Comparison of ENCODE assay signal across 9 mouse cellular contexts in genomic region chr8:36361255-36361654, GRCm38 (mm10).
DNase-seq lines count a peak whose midpoint lies in the region; ATAC-seq and TF ChIP-seq lines count a peak whose summit lies in the region.
"Had no signal": no experiment of that assay in that cellular context is flagged by ENCODE, and none has a peak within 500 bp of the region (broad histone marks: within the 10 kb centered on the region; RNA-seq: fewer than 3 reads in every experiment).

No protein-coding gene starts in this region.

- peak; percentile 38; the same call in 1 of the 2 replicates for TF ChIP-seq CTCF in lung, adult 2 months (IDR thresholded peaks at IDR 0.05; ENCODE audit: insufficient read depth, low read length)

- no peaks in the 10 kb centered on the region for H3K4me1 ChIP-seq in lung, adult 2 months (ENCODE audit: control insufficient read depth, insufficient read depth, low read length)
- H3K4me1 ChIP-seq: heart, embryonic 13.5 days had no signal

- WGBS in lung, adult 2 months, result 9% methylated on average over 2 of the region's 2 CpGs

- no peak overlapping the region for H3K4me3 ChIP-seq in lung, adult 2 months (replicated peaks; ENCODE audit: extremely low read depth, low read depth, low read length)
- H3K4me3 ChIP-seq: heart, embryonic 13.5 days had no signal

- no peak for TF ChIP-seq POLR2A in lung, adult 2 months (IDR thresholded peaks at IDR 0.05; ENCODE audit: borderline replicate concordance, extremely low read depth, low read depth, low read length)

- intact Hi-C loops in gastrocnemius, postnatal 14 days (cut with DNase I; ENCODE audit: low total_unique reads), result loop anchor here (10.0 kb wide), 1 partner anchor 714 kb away; no protein-coding TSS in a partner anchor

- ATAC-seq in CD4-positive, CD25-positive, alpha-beta regulatory T cell, adult 4 months, result peak; percentile 58
- ATAC-seq in erythroblast, adult 5-6 weeks (replicated peaks; ENCODE audit: low FRiP score, poor library complexity, severe bottlenecking), result no peak

- DNase-seq in ZHBTc4 (ENCODE audit: low read depth, low spot score), result peak; percentile 71
- DNase-seq in cerebellum, postnatal 36 days, result peak; percentile 73 to 83
- peak; percentile 60 for DNase-seq in gastrocnemius, postnatal 14 days
- DNase-seq in kidney, postnatal 36 days, result peak; percentile 73 to 87
- peak; percentile 57 for DNase-seq in lung, adult 2 months
- peak; percentile 29 for DNase-seq in ovary, postnatal 36 days (ENCODE audit: low spot score)

Comparison
In these comparisons a context has a peak if more than half of its experiments do, and no peak if none do; other contexts are left out.
1. DNase-seq: peak in every context shown above with its lines; median percentile 80 in kidney, postnatal 36 days; 78 in cerebellum, postnatal 36 days; 71 in ZHBTc4; 60 in gastrocnemius, postnatal 14 days; 57 in lung, adult 2 months; 29 in ovary, postnatal 36 days.